Mouse (Mus musculus): ENCODE results near the gene Dennd4a. TPM values are rescaled to one million over a fixed set of nuclear protein-coding genes. Genes with fewer than 3 reads are reported as not detected.

Dennd4a gene
- polyA plus RNA-seq, 1 experiment from 2014 or later: 8.4 TPM

GRCm38 (mm10) chr9:64786216-64786905 is 24.8 kb upstream of the Dennd4a start:
- Histone ChIP-seq H3K9me3 (replicated peaks; ENCODE audit: control insufficient read depth, low read length) (no peaks in the 10 kb centered on the region), H3K9ac (ENCODE audit: low read depth, low read length) (no peak overlapping the region), H3K27me3 (ENCODE audit: control insufficient read depth, insufficient read depth, low read length) (no peaks in the 10 kb centered on the region), H3K36me3 (ENCODE audit: control insufficient read depth, insufficient read depth, low read length) (no peaks in the 10 kb centered on the region), H3K27ac (ENCODE audit: low read depth, low read length) (no peak overlapping the region), H3K4me2 (no peak overlapping the region), H3K4me3 (ENCODE audit: low read depth, low read length) (no peak overlapping the region), H3K4me1 (ENCODE audit: control insufficient read depth, insufficient read depth, low read length) (no peaks in the 10 kb centered on the region)
- no peak for ATAC-seq (replicated peaks; ENCODE audit: insufficient number of reproducible peaks, low FRiP score, low TSS enrichment)
- 77% methylated on average over 9 of the region's 9 CpGs for WGBS (ENCODE audit: insufficient replicate concordance)

GRCm38 (mm10) chr9:64788070-64788469 is 23.1 kb upstream of the Dennd4a start:
- Histone ChIP-seq H3K4me3 (ENCODE audit: low read depth, low read length) (no peak overlapping the region), H3K9ac (ENCODE audit: low read depth, low read length) (no peak overlapping the region), H3K36me3 (ENCODE audit: control insufficient read depth, insufficient read depth, low read length) (no peaks in the 10 kb centered on the region), H3K4me2 (no peak overlapping the region), H3K27me3 (ENCODE audit: control insufficient read depth, insufficient read depth, low read length) (no peaks in the 10 kb centered on the region), H3K27ac (ENCODE audit: low read depth, low read length) (no peak overlapping the region), H3K9me3 (replicated peaks; ENCODE audit: control insufficient read depth, low read length) (no peaks in the 10 kb centered on the region), H3K4me1 (ENCODE audit: control insufficient read depth, insufficient read depth, low read length) (no peaks in the 10 kb centered on the region)
- ATAC-seq (replicated peaks; ENCODE audit: insufficient number of reproducible peaks, low FRiP score, low TSS enrichment): no peak
- WGBS (ENCODE audit: insufficient replicate concordance): 86% methylated on average over 7 of the region's 7 CpGs

GRCm38 (mm10) chr9:64789341-64789761 is 21.8 kb upstream of the Dennd4a start:
- peak overlapping the region; percentile 29; the same call in 1 of the 2 replicates for H3K27ac ChIP-seq (ENCODE audit: low read depth, low read length)
- no peak overlapping the region; the same call in 1 of the 2 replicates for H3K4me2 ChIP-seq

GRCm38 (mm10) chr9:64789887-64790400 is 21.2 kb upstream of the Dennd4a start:
- Histone ChIP-seq H3K27me3 (ENCODE audit: control insufficient read depth, insufficient read depth, low read length) (no peaks in the 10 kb centered on the region), H3K4me2 (no peak overlapping the region), H3K9ac (ENCODE audit: low read depth, low read length) (no peak overlapping the region), H3K4me1 (ENCODE audit: control insufficient read depth, insufficient read depth, low read length) (no peaks in the 10 kb centered on the region), H3K4me3 (ENCODE audit: low read depth, low read length) (no peak overlapping the region), H3K27ac (ENCODE audit: low read depth, low read length) (peak overlapping the region; percentile 29; the same call in 1 of the 2 replicates), H3K9me3 (replicated peaks; ENCODE audit: control insufficient read depth, low read length) (no peaks in the 10 kb centered on the region), H3K36me3 (ENCODE audit: control insufficient read depth, insufficient read depth, low read length) (no peaks in the 10 kb centered on the region)
- ATAC-seq (replicated peaks; ENCODE audit: insufficient number of reproducible peaks, low FRiP score, low TSS enrichment): no peak
- 66% methylated on average over 10 of the region's 10 CpGs for WGBS (ENCODE audit: insufficient replicate concordance)

More at GRCm38 (mm10) chr9:64789341-64789761, 21.8 kb upstream of the Dennd4a start:
- Histone ChIP-seq H3K4me3 (ENCODE audit: low read depth, low read length) (no peak overlapping the region), H3K36me3 (ENCODE audit: control insufficient read depth, insufficient read depth, low read length) (no peaks in the 10 kb centered on the region), H3K4me1 (ENCODE audit: control insufficient read depth, insufficient read depth, low read length) (no peaks in the 10 kb centered on the region), H3K27me3 (ENCODE audit: control insufficient read depth, insufficient read depth, low read length) (no peaks in the 10 kb centered on the region), H3K9me3 (replicated peaks; ENCODE audit: control insufficient read depth, low read length) (no peaks in the 10 kb centered on the region), H3K9ac (ENCODE audit: low read depth, low read length) (no peak overlapping the region)
- ATAC-seq (replicated peaks; ENCODE audit: insufficient number of reproducible peaks, low FRiP score, low TSS enrichment): no peak
- WGBS (ENCODE audit: insufficient replicate concordance): 58% methylated on average over 13 of the region's 13 CpGs

- Histone ChIP-seq H3K9me3 (replicated peaks; ENCODE audit: control insufficient read depth, low read length) (no peaks in the 10 kb centered on the region), H3K9ac (ENCODE audit: low read depth, low read length) (no peak overlapping the region), H3K4me1 (ENCODE audit: control insufficient read depth, insufficient read depth, low read length) (no peaks in the 10 kb centered on the region), H3K4me3 (ENCODE audit: low read depth, low read length) (no peak overlapping the region), H3K27me3 (ENCODE audit: control insufficient read depth, insufficient read depth, low read length) (no peaks in the 10 kb centered on the region), H3K4me2 (no peak overlapping the region), H3K36me3 (ENCODE audit: control insufficient read depth, insufficient read depth, low read length) (no peaks in the 10 kb centered on the region), H3K27ac (ENCODE audit: low read depth, low read length) (no peak overlapping the region)
- ATAC-seq (replicated peaks; ENCODE audit: insufficient number of reproducible peaks, low FRiP score, low TSS enrichment): no peak
- WGBS (ENCODE audit: insufficient replicate concordance): 70% methylated on average over 7 of the region's 7 CpGs
These were observed 20.2 kb upstream of the Dennd4a start for GRCm38 (mm10) chr9:64790673-64791660.

- Histone ChIP-seq H3K27me3 (ENCODE audit: control insufficient read depth, insufficient read depth, low read length) (no peaks in the 10 kb centered on the region), H3K36me3 (ENCODE audit: control insufficient read depth, insufficient read depth, low read length) (no peaks in the 10 kb centered on the region), H3K4me3 (ENCODE audit: low read depth, low read length) (no peak overlapping the region), H3K4me1 (ENCODE audit: control insufficient read depth, insufficient read depth, low read length) (no peaks in the 10 kb centered on the region), H3K4me2 (no peak overlapping the region), H3K9ac (ENCODE audit: low read depth, low read length) (no peak overlapping the region), H3K27ac (ENCODE audit: low read depth, low read length) (no peak overlapping the region), H3K9me3 (replicated peaks; ENCODE audit: control insufficient read depth, low read length) (no peaks in the 10 kb centered on the region)
- ATAC-seq (replicated peaks; ENCODE audit: insufficient number of reproducible peaks, low FRiP score, low TSS enrichment): no peak
- 70% methylated on average over 1 of the region's 1 CpGs for WGBS (ENCODE audit: insufficient replicate concordance)
These were observed 19.5 kb upstream of the Dennd4a start for GRCm38 (mm10) chr9:64791676-64792075.

- 0 out of 2 replicates have a peak, but pooled peaks have one; percentile 49 for ATAC-seq (replicated peaks; ENCODE audit: insufficient number of reproducible peaks, low FRiP score, low TSS enrichment)
- WGBS (ENCODE audit: insufficient replicate concordance): 40% methylated on average over 10 of the region's 10 CpGs
- Histone ChIP-seq H3K27ac (ENCODE audit: low read depth, low read length) (peak overlapping the region; percentile 46; the same call in 1 of the 2 replicates), H3K4me3 (ENCODE audit: low read depth, low read length) (no peak overlapping the region), H3K4me1 (ENCODE audit: control insufficient read depth, insufficient read depth, low read length) (no peaks in the 10 kb centered on the region), H3K36me3 (ENCODE audit: control insufficient read depth, insufficient read depth, low read length) (no peaks in the 10 kb centered on the region), H3K4me2 (no peak overlapping the region), H3K9me3 (replicated peaks; ENCODE audit: control insufficient read depth, low read length) (no peaks in the 10 kb centered on the region), H3K9ac (ENCODE audit: low read depth, low read length) (no peak overlapping the region), H3K27me3 (ENCODE audit: control insufficient read depth, insufficient read depth, low read length) (no peaks in the 10 kb centered on the region)
These were observed 18.5 kb upstream of the Dennd4a start for GRCm38 (mm10) chr9:64792379-64793274.

- H3K27me3 ChIP-seq (ENCODE audit: control insufficient read depth, insufficient read depth, low read length): no peaks in the 10 kb centered on the region
- no peak overlapping the region for H3K4me3 ChIP-seq (ENCODE audit: low read depth, low read length)
- no peak overlapping the region for H3K27ac ChIP-seq (ENCODE audit: low read depth, low read length)
- no peaks in the 10 kb centered on the region for H3K4me1 ChIP-seq (ENCODE audit: control insufficient read depth, insufficient read depth, low read length)
- H3K9ac ChIP-seq (ENCODE audit: low read depth, low read length): no peak overlapping the region
- no peak for ATAC-seq (replicated peaks; ENCODE audit: insufficient number of reproducible peaks, low FRiP score, low TSS enrichment)
- H3K36me3 ChIP-seq (ENCODE audit: control insufficient read depth, insufficient read depth, low read length): no peaks in the 10 kb centered on the region
- H3K9me3 ChIP-seq (replicated peaks; ENCODE audit: control insufficient read depth, low read length): no peaks in the 10 kb centered on the region
- no peak overlapping the region for H3K4me2 ChIP-seq
These were observed 17.9 kb upstream of the Dennd4a start for GRCm38 (mm10) chr9:64793275-64793590.

All from heart, embryonic 11.5 days (tissue).